Mouse (Mus musculus) testis, adult 2 months (tissue): ENCODE measurements around the gene Rab11fip5.

ENCODE experiments used
- CTCF ChIP-seq: fragments of 200-500 bp; IDR thresholded peaks from 2 replicates; pipeline ENCODE4 v1.5.1; 2012; ENCODE audit warnings: low read depth, mild to moderate bottlenecking, inconsistent platforms, low read length, moderate library complexity; ENCODE audit not compliant: control insufficient read depth, insufficient read depth, insufficient replicate concordance
- POLR2A ChIP-seq: fragments of 200-500 bp; IDR thresholded peaks from 2 replicates; pipeline ENCODE4 v1.6.1; 2012; ENCODE audit warnings: low read depth, mild to moderate bottlenecking, inconsistent platforms, low read length, moderate library complexity; ENCODE audit not compliant: control insufficient read depth

GRCm38 (mm10) chr6:85360311-85360710 is 14.1 kb downstream of the Rab11fip5 start:
- TF ChIP-seq POLR2A = no peak
- TF ChIP-seq CTCF = no peak
